Mouse (Mus musculus) myocyte (in vitro differentiated cells): ENCODE results near the gene Ttc3. TPM values are rescaled to one million over a fixed set of nuclear protein-coding genes. Genes with fewer than 3 reads are reported as not detected.
"Not testable (repeated sequence)": the region's sequence is repeated elsewhere in the genome, so short reads cannot be mapped to it uniquely, and the experiment has no call there.

Experiments used
- H3K27me3 ChIP-seq: one replicate; pipeline ENCODE4 v1.6.1; 2011; ENCODE audit not compliant: control insufficient read depth, insufficient read depth, insufficient read length
- H3K36me3 ChIP-seq: one replicate; pipeline ENCODE4 v1.6.1; 2011; ENCODE audit not compliant: control insufficient read depth, insufficient read depth
- H3K4me2 ChIP-seq: one replicate; pipeline ENCODE4 v1.6.1; 2011; ENCODE audit warnings: low read depth, control low read depth
- H3K4me3 ChIP-seq: one replicate; pipeline ENCODE4 v1.5.1; 2011; ENCODE audit warnings: mild to moderate bottlenecking, control low read depth, moderate library complexity
- H3K79me2 ChIP-seq: one replicate; pipeline ENCODE4 v1.6.1; 2011; ENCODE audit not compliant: control insufficient read depth, insufficient read depth
- H3ac ChIP-seq: one replicate; pipeline ENCODE4 v1.6.1; 2011; ENCODE audit not compliant: control insufficient read depth, insufficient read length
- CEBPB ChIP-seq: IDR thresholded peaks from 2 replicates; pipeline ENCODE4 v1.6.1; 2011; ENCODE audit warnings: mild to moderate bottlenecking, moderate library complexity; ENCODE audit not compliant: poor library complexity, insufficient read depth, severe bottlenecking
- E2F4 ChIP-seq: IDR thresholded peaks from one replicate; pipeline ENCODE4 v1.6.1; 2011; ENCODE audit warnings: mild to moderate bottlenecking, control low read depth, moderate library complexity; ENCODE audit not compliant: insufficient read depth
- MAX ChIP-seq: IDR thresholded peaks from one replicate; pipeline ENCODE4 v1.6.1; 2011; ENCODE audit warnings: low read depth, mild to moderate bottlenecking, control low read depth
- MYOD1 ChIP-seq, 3 experiments: IDR thresholded peaks; one replicate each; pipeline ENCODE4 v1.6.1; 2011; ENCODE audit warnings: control low read depth in 2 of 3, low read depth in 2 of 3, mild to moderate bottlenecking in 2 of 3, moderate library complexity in 1 of 3; ENCODE audit not compliant: insufficient read length in 2 of 3, control insufficient read depth in 1 of 3
- MYOG ChIP-seq, 3 experiments: IDR thresholded peaks; one replicate each; pipeline ENCODE4 v1.6.1; 2011; ENCODE audit warnings: control low read depth in 2 of 3, low read depth in 2 of 3, mild to moderate bottlenecking in 2 of 3; ENCODE audit not compliant: insufficient read length in 2 of 3, control insufficient read depth in 1 of 3, insufficient read depth in 1 of 3
- POLR2A ChIP-seq: IDR thresholded peaks from one replicate; pipeline ENCODE4 v1.6.1; 2011; ENCODE audit warnings: low read depth, mild to moderate bottlenecking, control low read depth, moderate library complexity; ENCODE audit not compliant: insufficient read length
- POLR2AphosphoS2 ChIP-seq: IDR thresholded peaks from one replicate; pipeline ENCODE4 v1.6.1; 2011; ENCODE audit warnings: low read depth, control low read depth; ENCODE audit not compliant: insufficient read length
- REST ChIP-seq: IDR thresholded peaks from one replicate; pipeline ENCODE4 v1.6.1; 2011; ENCODE audit warnings: mild to moderate bottlenecking, control low read depth, moderate library complexity; ENCODE audit not compliant: insufficient read depth, insufficient read length
- SRF ChIP-seq: IDR thresholded peaks from one replicate; pipeline ENCODE4 v1.6.1; 2011; ENCODE audit warnings: low read depth; ENCODE audit not compliant: control insufficient read depth, insufficient read length
- TCF12 ChIP-seq: IDR thresholded peaks from one replicate; pipeline ENCODE4 v1.6.1; 2011; ENCODE audit warnings: mild to moderate bottlenecking, control low read depth; ENCODE audit not compliant: poor library complexity, insufficient read depth, severe bottlenecking
- TCF3 ChIP-seq: IDR thresholded peaks from one replicate; pipeline ENCODE4 v1.6.1; 2011; ENCODE audit warnings: low read depth, control low read depth; ENCODE audit not compliant: insufficient read length
- USF1 ChIP-seq: IDR thresholded peaks from one replicate; pipeline ENCODE4 v1.6.1; 2011; ENCODE audit warnings: low read depth, mild to moderate bottlenecking, control low read depth, moderate library complexity
- polyA plus RNA-seq: library from polyadenylated mRNA; unstranded; fragments of >200 nt; fragmentation: generic; extraction: Trizol; gene quantifications from one replicate; pipeline ENCODE4 v1.2.1, GENCODE M21; 2012; ENCODE audit warnings: missing spikeins

The Ttc3 gene
- polyA plus RNA-seq, 1 experiment, result 25.0 TPM

DNA sequence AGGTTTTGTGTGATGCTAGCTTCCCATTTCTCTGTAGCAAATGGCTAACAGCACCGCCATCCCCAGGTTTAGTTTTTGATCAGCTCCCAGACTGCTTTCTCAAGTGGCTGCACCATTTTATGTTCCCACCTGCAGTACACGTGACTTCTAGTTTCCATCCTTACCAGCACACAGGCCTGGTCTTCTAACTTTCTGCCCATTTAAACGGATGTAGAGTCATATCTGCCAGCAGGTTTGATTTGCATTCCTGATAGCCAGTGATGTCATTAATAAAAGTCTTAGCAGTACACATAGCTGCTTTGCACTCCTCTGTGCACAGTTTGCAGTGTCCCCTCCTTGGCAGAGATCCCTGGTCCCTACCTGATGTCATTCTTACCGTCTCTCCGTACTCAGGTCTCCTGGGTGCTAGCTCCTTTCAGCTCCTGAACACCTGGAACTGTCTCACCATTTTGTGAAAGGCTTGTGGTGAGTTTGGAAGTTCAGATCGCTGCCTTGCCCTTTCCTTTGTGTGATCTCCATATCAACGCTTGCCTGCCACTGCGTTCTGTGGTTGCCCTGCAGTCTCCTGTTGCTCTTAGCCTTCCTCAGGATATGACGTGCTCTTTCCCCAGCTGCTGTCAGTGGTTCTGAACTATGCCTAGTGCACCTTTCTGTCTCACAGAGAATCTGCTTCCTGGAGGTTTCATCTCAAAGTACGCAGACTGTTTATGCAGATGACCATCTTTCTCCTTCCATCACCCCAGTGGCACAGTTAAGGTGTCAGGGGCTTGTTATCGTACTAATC is 114.5 kb downstream of the Ttc3 start:
- H3ac ChIP-seq, result no peak overlapping the region
- TF ChIP-seq POLR2A (no peak), CEBPB (no peak), E2F4 (no peak), TCF3 (no peak), TCF12 (no peak), USF1 (no peak), MAX (no peak), MYOG (IDR thresholded peaks at IDR 0.05; ENCODE audit: control insufficient read depth in 1 of 3, insufficient read depth in 1 of 3, insufficient read length in 2 of 3, low read depth in 2 of 3) (no peak), REST (no peak), SRF (no peak), POLR2AphosphoS2 (no peak), MYOD1 (IDR thresholded peaks at IDR 0.05; ENCODE audit: control insufficient read depth in 1 of 3, insufficient read length in 2 of 3, low read depth in 2 of 3) (no peak)
- no peaks in the 10 kb centered on the region for H3K36me3 ChIP-seq
- H3K4me3 ChIP-seq, result no peak overlapping the region
- no peak overlapping the region for H3K4me2 ChIP-seq
- no peaks in the 10 kb centered on the region for H3K79me2 ChIP-seq
- H3K27me3 ChIP-seq, result no peaks in the 10 kb centered on the region

DNA sequence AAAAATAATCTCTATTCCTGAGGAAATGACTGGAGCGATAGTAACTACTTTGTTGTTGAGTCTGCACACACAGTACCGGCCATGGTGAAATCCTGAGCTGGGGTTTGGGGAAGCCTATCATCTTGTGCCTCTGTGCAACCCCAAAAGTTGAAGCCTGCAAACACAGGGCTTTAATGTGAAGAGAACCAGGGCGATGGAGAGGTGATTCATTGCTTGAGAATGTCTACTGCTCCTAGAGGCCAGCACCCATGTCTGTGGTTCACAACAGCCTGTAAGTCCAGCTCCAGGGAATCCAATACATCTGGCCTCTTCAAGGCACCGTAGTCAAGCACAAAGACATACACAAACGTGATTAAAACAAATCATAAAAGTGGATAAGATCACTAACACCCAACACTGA is 116.9 kb downstream of the Ttc3 start:
- Histone ChIP-seq H3K4me2 (peak overlapping the region; percentile 58), H3K79me2 (no peaks in the 10 kb centered on the region), H3K4me3 (no peak overlapping the region), H3K36me3 (no peaks in the 10 kb centered on the region), H3ac (no peak overlapping the region), H3K27me3 (no peaks in the 10 kb centered on the region)
- TF ChIP-seq SRF (no peak), POLR2AphosphoS2 (no peak), TCF12 (no peak), REST (no peak), MYOD1 (IDR thresholded peaks at IDR 0.05; ENCODE audit: control insufficient read depth in 1 of 3, insufficient read length in 2 of 3, low read depth in 2 of 3) (no peak), TCF3 (no peak), CEBPB (no peak), MAX (no peak), E2F4 (no peak), MYOG (IDR thresholded peaks at IDR 0.05; ENCODE audit: control insufficient read depth in 1 of 3, insufficient read depth in 1 of 3, insufficient read length in 2 of 3, low read depth in 2 of 3) (no peak), POLR2A (no peak)

DNA sequence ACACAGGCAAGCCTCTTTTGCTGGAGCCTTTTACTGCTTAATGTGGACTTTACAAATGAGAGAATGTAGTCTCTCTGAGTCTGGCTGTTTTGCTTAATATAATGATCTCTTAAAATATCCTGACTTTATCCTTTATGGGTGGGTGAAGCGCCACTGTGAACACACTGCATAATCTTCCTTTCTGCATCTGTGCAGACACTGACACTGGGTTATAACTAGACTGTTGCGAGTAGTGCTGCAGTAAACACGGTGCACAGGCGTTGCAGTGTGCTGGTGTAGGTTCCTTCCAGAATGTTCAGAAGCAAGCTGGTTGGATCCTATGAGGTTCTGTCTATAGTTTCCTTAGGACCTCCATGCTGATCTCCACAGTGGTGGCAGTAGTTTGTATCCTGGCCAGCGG is 118.9 kb downstream of the Ttc3 start:
- TF ChIP-seq MYOD1 (IDR thresholded peaks at IDR 0.05; ENCODE audit: control insufficient read depth in 1 of 3, insufficient read length in 2 of 3, low read depth in 2 of 3) (no peak), SRF (no peak), MYOG (IDR thresholded peaks at IDR 0.05; ENCODE audit: control insufficient read depth in 1 of 3, insufficient read depth in 1 of 3, insufficient read length in 2 of 3, low read depth in 2 of 3) (no peak), TCF3 (no peak), E2F4 (no peak), USF1 (no peak), REST (no peak), POLR2AphosphoS2 (no peak), TCF12 (no peak), CEBPB (no peak), POLR2A (no peak), MAX (no peak)
- no peaks in the 10 kb centered on the region for H3K79me2 ChIP-seq
- no peak overlapping the region for H3ac ChIP-seq

DNA sequence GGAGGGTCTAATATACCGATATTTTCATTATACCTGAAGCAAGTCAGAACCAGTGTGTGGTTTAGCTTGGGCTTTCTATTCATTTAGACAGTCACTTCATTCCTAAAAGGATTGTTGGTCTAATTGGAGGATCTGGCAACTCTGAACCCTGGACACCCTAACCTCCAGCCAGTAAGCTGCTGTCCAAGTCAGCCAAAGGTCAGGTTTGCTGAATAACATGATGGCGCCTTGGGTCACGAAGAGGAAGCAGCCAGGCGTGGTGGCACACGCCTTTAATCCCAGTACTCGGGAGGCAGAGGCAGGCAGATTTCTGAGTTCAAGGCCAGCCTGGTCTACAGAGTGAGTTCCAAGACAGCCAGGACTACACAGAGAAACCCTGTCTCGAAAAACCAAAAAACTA is 126.8 kb downstream of the Ttc3 start:
- Histone ChIP-seq H3K36me3 (peaks cover 17% of the 10 kb centered on the region), H3K4me2 (peak overlapping the region; percentile 45)
- H3K4me3 ChIP-seq, H3K27me3 ChIP-seq, H3ac ChIP-seq, H3K79me2 ChIP-seq: not testable (repeated sequence)

More for the DNA sequence above, 118.9 kb downstream of the Ttc3 start:
- Histone ChIP-seq H3K27me3 (no peaks in the 10 kb centered on the region), H3K4me2 (no peak overlapping the region), H3K36me3 (no peaks in the 10 kb centered on the region), H3K4me3 (no peak overlapping the region)

DNA sequence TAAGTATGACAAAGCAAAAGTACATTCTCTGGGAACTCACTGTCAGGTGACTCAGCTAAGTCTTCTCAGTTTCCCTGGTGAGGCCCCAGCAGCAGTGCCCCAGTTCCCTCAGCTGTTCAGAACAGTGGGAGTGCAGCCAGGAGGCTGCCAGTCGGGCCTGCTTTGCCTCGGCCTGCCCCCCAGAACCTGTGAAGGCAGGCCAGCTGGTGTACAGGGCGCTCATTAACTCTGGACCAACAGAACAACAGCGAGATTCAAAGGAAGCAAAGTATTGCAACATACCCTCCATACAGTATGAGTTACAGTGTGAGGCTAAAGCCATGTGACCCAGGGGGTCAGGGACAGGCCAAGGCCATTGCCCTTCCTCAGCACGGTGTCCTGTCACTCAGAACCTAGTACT is 127.5 kb downstream of the Ttc3 start:
- no peak overlapping the region for H3ac ChIP-seq
- TF ChIP-seq E2F4, result no peak
- TF ChIP-seq MYOG (IDR thresholded peaks at IDR 0.05; ENCODE audit: control insufficient read depth in 1 of 3, insufficient read depth in 1 of 3, insufficient read length in 2 of 3, low read depth in 2 of 3), result peak; percentile 68 to 96 (median 84)
- peak; percentile 25 to 86 (median 82) for TF ChIP-seq MYOD1 (IDR thresholded peaks at IDR 0.05; ENCODE audit: control insufficient read depth in 1 of 3, insufficient read length in 2 of 3, low read depth in 2 of 3)
- TF ChIP-seq MAX, result no peak
- TF ChIP-seq CEBPB, result peak; percentile 92
- peak; percentile 63 for TF ChIP-seq USF1
- no peak for TF ChIP-seq POLR2A
- peak; percentile 31 for TF ChIP-seq TCF12
- no peaks in the 10 kb centered on the region for H3K79me2 ChIP-seq
- H3K4me3 ChIP-seq, result no peak overlapping the region
- H3K36me3 ChIP-seq, result peaks cover 19% of the 10 kb centered on the region
- H3K4me2 ChIP-seq, result peak overlapping the region; percentile 41
- no peaks in the 10 kb centered on the region for H3K27me3 ChIP-seq
